In genomic region chr5:24348546-24348945, GRCm38 (mm10) we compare ENCODE assay signal across 8 mouse cellular contexts. TPM values are rescaled to one million over a fixed set of nuclear protein-coding genes. Genes with fewer than 3 reads are reported as not detected.
DNase-seq lines count a peak whose midpoint lies in the region; ATAC-seq and TF ChIP-seq lines count a peak whose summit lies in the region.

No protein-coding gene starts in this region.

- H3K9ac ChIP-seq in intestine, embryonic 15.5 days: peak overlapping the region; percentile 31; the same call in 1 of the 2 replicates

- no peak for ATAC-seq in intestine, embryonic 15.5 days

- H3K4me2 ChIP-seq in intestine, embryonic 15.5 days (replicated peaks): peak overlapping the region; percentile 97

- TF ChIP-seq POLR2A in embryonic fibroblast, embryonic 13.5 days (IDR thresholded peaks at IDR 0.05; ENCODE audit: low read depth, low read length): no peak

- peaks cover 3% of the 10 kb centered on the region; the same call in 1 of the 2 replicates for H3K4me1 ChIP-seq in embryonic fibroblast, embryonic 13.5 days (ENCODE audit: control insufficient read depth, insufficient read depth, low read length)
- peaks cover 70% of the 10 kb centered on the region for H3K4me1 ChIP-seq in intestine, embryonic 15.5 days (replicated peaks)

- H3K36me3 ChIP-seq in intestine, embryonic 15.5 days: no peaks in the 10 kb centered on the region

- H3K27ac ChIP-seq in embryonic fibroblast, embryonic 13.5 days (ENCODE audit: insufficient read depth, low read length): no peak overlapping the region
- H3K27ac ChIP-seq in intestine, embryonic 15.5 days: peak overlapping the region; percentile 62

- H3K9me3 ChIP-seq in intestine, embryonic 15.5 days: no peaks in the 10 kb centered on the region

- peak; percentile 34 for DNase-seq in urinary bladder, postnatal 14 days (ENCODE audit: low spot score)
- no peak for DNase-seq in urinary bladder, postnatal 36 days (ENCODE audit: low spot score in 2 of 2)
- peak; percentile 49 for DNase-seq in lung, postnatal 14 days
- peak; percentile 66 to 72 for DNase-seq in thymus, adult 18-20 months
- DNase-seq in natural killer cell, adult 2 months (ENCODE audit: low spot score in 2 of 2): no peak
- no peak for DNase-seq in layer of hippocampus, postnatal 14 days (ENCODE audit: low spot score in 2 of 2)

- peak overlapping the region; percentile 10; the same call in 1 of the 2 replicates for H3K4me3 ChIP-seq in embryonic fibroblast, embryonic 13.5 days (ENCODE audit: insufficient read depth, low read length)
- peak overlapping the region; percentile 42 for H3K4me3 ChIP-seq in intestine, embryonic 15.5 days (replicated peaks)

- H3K27me3 ChIP-seq in intestine, embryonic 15.5 days (replicated peaks): no peaks in the 10 kb centered on the region

- WGBS in intestine, embryonic 15.5 days: 0% methylated on average over 30 of the region's 30 CpGs

- no peak for TF ChIP-seq CTCF in embryonic fibroblast, embryonic 13.5 days (IDR thresholded peaks at IDR 0.05; ENCODE audit: borderline replicate concordance, insufficient read depth, low read length)

RNA-seq across cellular contexts. Expression of gene Kcnh2, which starts 2.9 kb away (rescaled TPM):
- 2.2 and 2.9 TPM in 2 replicates for polyA plus RNA-seq in embryonic fibroblast, embryonic 13.5 days (2011; ENCODE audit: insufficient read length, low read depth, missing spikeins)
- 6.7 and 7.6 TPM in 2 replicates for polyA plus RNA-seq in intestine, embryonic 15.5 days (2015; fragmentation: Nextera tagmentation; extraction: Ambion mirVana)
- 10 to 100 TPM; 17.9 to 19.2 TPM for total RNA-seq in layer of hippocampus, postnatal 14 days (2021)

RNA-seq across cellular contexts. Expression of gene Nos3, which starts 16.1 kb away (rescaled TPM):
- polyA plus RNA-seq in embryonic fibroblast, embryonic 13.5 days (2011; ENCODE audit: insufficient read length, low read depth, missing spikeins): 0.12 TPM in 1 of 2 replicates, not detected in the other
- 7.4 and 7.9 TPM in 2 replicates for polyA plus RNA-seq in intestine, embryonic 15.5 days (2015; fragmentation: Nextera tagmentation; extraction: Ambion mirVana)
- 1 to 10 TPM; 9.4 to 10.0 TPM for total RNA-seq in layer of hippocampus, postnatal 14 days (2021)

RNA-seq across cellular contexts. Expression of gene Atg9b, which starts 43.4 kb away (rescaled TPM):
- 0.39 and 1.0 TPM in 2 replicates for polyA plus RNA-seq in embryonic fibroblast, embryonic 13.5 days (2011; ENCODE audit: insufficient read length, low read depth, missing spikeins)
- 1.6 and 2.4 TPM in 2 replicates for polyA plus RNA-seq in intestine, embryonic 15.5 days (2015; fragmentation: Nextera tagmentation; extraction: Ambion mirVana)
- total RNA-seq in layer of hippocampus, postnatal 14 days (2021): 1 to 10 TPM; 2.8 to 3.4 TPM

RNA-seq across cellular contexts. Expression of gene Abcb8, which starts 44.9 kb away (rescaled TPM):
- polyA plus RNA-seq in embryonic fibroblast, embryonic 13.5 days (2011; ENCODE audit: insufficient read length, low read depth, missing spikeins): 10.6 and 11.7 TPM in 2 replicates
- polyA plus RNA-seq in intestine, embryonic 15.5 days (2015; fragmentation: Nextera tagmentation; extraction: Ambion mirVana): 66.2 and 79.0 TPM in 2 replicates
- total RNA-seq in layer of hippocampus, postnatal 14 days (2021): 10 to 100 TPM; 43.0 to 54.1 TPM

Comparison
In these comparisons a context has a peak if more than half of its experiments do, and no peak if none do; other contexts are left out.
1. DNase-seq: peak in urinary bladder, postnatal 14 days (single experiment), lung, postnatal 14 days (single experiment) and thymus, adult 18-20 months (2 of 2); none in urinary bladder, postnatal 36 days (0 of 2), natural killer cell, adult 2 months (0 of 2) and layer of hippocampus, postnatal 14 days (0 of 2).